Mouse (Mus musculus): ENCODE measurements around the gene Mafb. TPM values are rescaled to one million over a fixed set of nuclear protein-coding genes. Genes with fewer than 3 reads are reported as not detected.

Mafb gene
- polyA plus RNA-seq, 1 experiment from 2014 or later: 5.1 TPM

- H3K4me3 ChIP-seq: no peak overlapping the region
- no peaks in the 10 kb centered on the region for H3K9me3 ChIP-seq
- H3K9ac ChIP-seq: no peak overlapping the region
- no peak for ATAC-seq (ENCODE audit: extremely low read depth, insufficient number of reproducible peaks, low FRiP score, low TSS enrichment)
- no peaks in the 10 kb centered on the region for H3K36me3 ChIP-seq
- H3K4me2 ChIP-seq: no peak overlapping the region
- peaks cover 46% of the 10 kb centered on the region for H3K4me1 ChIP-seq
- H3K27ac ChIP-seq (replicated peaks): no peak overlapping the region
- 75% methylated on average over 6 of the region's 6 CpGs for WGBS
- peaks cover 21% of the 10 kb centered on the region for H3K27me3 ChIP-seq (replicated peaks)
These were observed 41.7 kb downstream of the Mafb start for GRCm38 (mm10) chr2:160325105-160325644.

- peaks cover 30% of the 10 kb centered on the region for H3K27me3 ChIP-seq (replicated peaks)
- peaks cover 27% of the 10 kb centered on the region for H3K4me1 ChIP-seq
- WGBS: 27% methylated on average over 4 of the region's 4 CpGs
- H3K4me2 ChIP-seq: peak overlapping the region; percentile 36
- no peaks in the 10 kb centered on the region for H3K9me3 ChIP-seq
- no peaks in the 10 kb centered on the region for H3K36me3 ChIP-seq
- no peak overlapping the region for H3K27ac ChIP-seq (replicated peaks)
- no peak overlapping the region for H3K9ac ChIP-seq
- no peak for ATAC-seq (ENCODE audit: extremely low read depth, insufficient number of reproducible peaks, low FRiP score, low TSS enrichment)
- no peak overlapping the region for H3K4me3 ChIP-seq
These were observed 45.0 kb downstream of the Mafb start for GRCm38 (mm10) chr2:160321829-160322228.

- Histone ChIP-seq H3K36me3 (no peaks in the 10 kb centered on the region), H3K9me3 (no peaks in the 10 kb centered on the region), H3K4me1 (peaks cover 26% of the 10 kb centered on the region), H3K4me3 (no peak overlapping the region), H3K4me2 (no peak overlapping the region), H3K27ac (replicated peaks) (no peak overlapping the region), H3K27me3 (replicated peaks) (peaks cover 56% of the 10 kb centered on the region), H3K9ac (no peak overlapping the region)
- no peak for ATAC-seq (ENCODE audit: extremely low read depth, insufficient number of reproducible peaks, low FRiP score, low TSS enrichment)
- 62% methylated on average over 4 of the region's 4 CpGs for WGBS
These were observed 48.6 kb downstream of the Mafb start for GRCm38 (mm10) chr2:160318255-160318654.

Other genes with a start within 250 kb of the Mafb start
- 16.5 and 21.8 TPM in 2 replicates for gene Gm826, start 32.9 kb downstream of the Mafb start, polyA plus RNA-seq (2015; fragmentation: Nextera tagmentation; extraction: Ambion mirVana)

Measured in heart, embryonic 13.5 days (tissue).